ENCODE assay signal across 8 mouse cellular contexts in the genomic region with DNA sequence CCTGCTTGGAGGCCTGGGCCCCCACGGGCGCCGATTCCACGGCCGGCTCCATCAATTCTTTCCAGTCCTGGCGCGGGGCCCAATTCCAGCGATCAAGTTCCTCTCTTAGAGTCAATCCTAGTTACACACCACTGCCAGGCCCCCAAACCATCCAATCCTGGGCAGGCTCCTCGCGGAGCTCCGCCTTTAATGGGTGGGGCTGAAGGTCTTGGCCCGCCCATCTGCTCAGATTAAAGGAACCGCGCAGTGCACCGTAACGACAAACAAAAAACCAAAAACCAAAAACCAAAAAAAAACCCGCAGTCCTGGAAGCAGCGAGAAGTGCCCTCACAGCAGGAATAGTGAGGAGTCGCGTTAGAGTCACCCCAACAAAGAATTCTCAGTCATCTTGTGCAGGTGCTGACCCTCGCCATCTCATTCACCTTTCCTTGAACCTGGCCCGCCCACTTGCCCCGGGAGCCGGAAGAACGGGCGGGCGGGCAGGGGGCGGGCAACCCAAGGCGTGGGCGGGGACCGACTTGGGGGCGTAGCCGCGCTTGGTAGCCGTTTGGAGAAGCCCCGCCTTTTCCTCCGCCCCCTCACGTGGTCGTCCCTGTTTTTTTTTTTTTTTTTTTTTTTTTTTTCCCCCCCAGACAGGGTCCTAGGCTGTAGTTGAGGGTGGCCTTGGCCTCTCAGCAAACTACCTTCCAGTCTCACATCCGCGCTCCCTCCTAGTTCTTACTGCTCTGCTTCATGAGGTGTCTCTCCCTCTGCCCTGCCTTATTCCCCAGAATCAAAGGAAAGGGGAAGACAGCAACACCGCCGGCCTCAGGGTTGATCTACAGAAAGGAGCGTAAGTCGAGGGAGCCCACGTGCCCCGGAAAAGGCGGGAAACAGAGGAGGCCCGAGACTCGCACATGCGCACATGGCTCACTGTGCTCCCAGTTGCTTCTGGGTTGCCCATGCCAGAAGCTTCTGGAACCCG. TPM values are rescaled to one million over a fixed set of nuclear protein-coding genes. Genes with fewer than 3 reads are reported as not detected.
DNase-seq lines count a peak whose midpoint lies in the region; ATAC-seq lines count a peak whose summit lies in the region.

No protein-coding gene starts in this region.

- H3K9me3 ChIP-seq in heart, embryonic 14.5 days (ENCODE audit: control insufficient read depth, low read length): no peaks in the 10 kb centered on the region
- no peaks in the 10 kb centered on the region for H3K9me3 ChIP-seq in liver, embryonic 13.5 days (replicated peaks)
- no peaks in the 10 kb centered on the region for H3K9me3 ChIP-seq in stomach, embryonic 16.5 days (replicated peaks; ENCODE audit: control insufficient read depth, low read length)

- no peaks in the 10 kb centered on the region for H3K36me3 ChIP-seq in heart, embryonic 14.5 days (ENCODE audit: control insufficient read depth, insufficient read depth, low read length)
- no peaks in the 10 kb centered on the region for H3K36me3 ChIP-seq in liver, embryonic 13.5 days
- no peaks in the 10 kb centered on the region for H3K36me3 ChIP-seq in stomach, embryonic 16.5 days (ENCODE audit: control insufficient read depth, insufficient read depth, low read length)

- peak overlapping the region; percentile 92 for H3K4me2 ChIP-seq in heart, embryonic 14.5 days (ENCODE audit: low read length)
- peak overlapping the region; percentile 97 for H3K4me2 ChIP-seq in liver, embryonic 13.5 days
- H3K4me2 ChIP-seq in stomach, embryonic 16.5 days (ENCODE audit: low read depth, low read length): peak overlapping the region; percentile 64

- H3K9ac ChIP-seq in heart, embryonic 14.5 days (ENCODE audit: low read length): peak overlapping the region; percentile 82
- peak overlapping the region; percentile 77 for H3K9ac ChIP-seq in liver, embryonic 13.5 days
- H3K9ac ChIP-seq in stomach, embryonic 16.5 days (ENCODE audit: low read length): peak overlapping the region; percentile 69

- H3K4me1 ChIP-seq in brown adipose tissue, adult 24 weeks (ENCODE audit: control insufficient read depth, insufficient read depth, insufficient read length, low read length): peaks cover 10% of the 10 kb centered on the region; the same call in 1 of the 2 replicates
- peaks cover 13 to 14% of the 10 kb centered on the region in 2 experiments for H3K4me1 ChIP-seq in heart, embryonic 14.5 days (ENCODE audit: control insufficient read depth in 2 of 2, insufficient read depth in 2 of 2, low read length in 2 of 2)
- peaks cover 46% of the 10 kb centered on the region for H3K4me1 ChIP-seq in liver, embryonic 13.5 days (replicated peaks)
- H3K4me1 ChIP-seq in stomach, embryonic 16.5 days (ENCODE audit: control insufficient read depth, insufficient read depth, low read length): peaks cover 25% of the 10 kb centered on the region

- whole genome bisulfite sequencing in heart, embryonic 14.5 days: 7% methylated on average over 49 of the region's 52 CpGs
- 6% methylated on average over 52 of the region's 52 CpGs for WGBS in liver, embryonic 13.5 days (ENCODE audit: insufficient replicate concordance)
- WGBS in stomach, embryonic 16.5 days: 4% methylated on average over 51 of the region's 52 CpGs

- ATAC-seq in heart, embryonic 14.5 days (ENCODE audit: insufficient number of reproducible peaks, insufficient read depth, low FRiP score, low read depth): peak; percentile 97
- ATAC-seq in liver, embryonic 13.5 days (ENCODE audit: low read depth): peak; percentile 95
- peak; percentile 98 for ATAC-seq in stomach, embryonic 16.5 days (ENCODE audit: insufficient read depth, low FRiP score)

- DNase-seq in CD4-positive, CD25-positive, alpha-beta regulatory T cell, adult 2 months (ENCODE audit: low read depth, low spot score): peak; percentile 95
- peak; percentile 58 for DNase-seq in fat pad, adult 2 months (ENCODE audit: extremely low read depth, low read depth, low spot score)
- DNase-seq in kidney, postnatal 14 days: peak; percentile 97
- DNase-seq in liver, embryonic 13.5 days: peak; percentile 91
- peak; percentile 91 for DNase-seq in neural tube, embryonic 10.5 days (ENCODE audit: extremely low spot score, low spot score)

- H3K27ac ChIP-seq in brown adipose tissue, adult 24 weeks (replicated peaks; ENCODE audit: low read depth, low read length): peak overlapping the region; percentile 94
- peak overlapping the region; percentile 26 to 33; a peak in 2 of 4 replicates for H3K27ac ChIP-seq in heart, embryonic 14.5 days (replicated peaks in 1 of 2; ENCODE audit: control insufficient read depth in 1 of 2, insufficient read depth in 1 of 2, low read depth in 2 of 2, low read length in 2 of 2)
- peak overlapping the region; percentile 26 for H3K27ac ChIP-seq in liver, embryonic 13.5 days
- H3K27ac ChIP-seq in stomach, embryonic 16.5 days (ENCODE audit: low read length): peak overlapping the region; percentile 71

- no peaks in the 10 kb centered on the region for H3K27me3 ChIP-seq in heart, embryonic 14.5 days (ENCODE audit: control insufficient read depth, insufficient read depth, low read length)
- H3K27me3 ChIP-seq in liver, embryonic 13.5 days: peaks cover 9% of the 10 kb centered on the region; the same call in 1 of the 2 replicates
- no peaks in the 10 kb centered on the region for H3K27me3 ChIP-seq in stomach, embryonic 16.5 days (ENCODE audit: control insufficient read depth, insufficient read depth, low read length)

- H3K4me3 ChIP-seq in brown adipose tissue, adult 24 weeks (ENCODE audit: insufficient read depth, low read depth, low read length): peak overlapping the region; percentile 95
- peak overlapping the region; percentile 76 to 95 for H3K4me3 ChIP-seq in heart, embryonic 14.5 days (ENCODE audit: control insufficient read depth in 1 of 2, insufficient read depth in 1 of 2, low read depth in 1 of 2, low read length in 2 of 2)
- peak overlapping the region; percentile 67 for H3K4me3 ChIP-seq in liver, embryonic 13.5 days (replicated peaks)
- peak overlapping the region; percentile 59 for H3K4me3 ChIP-seq in stomach, embryonic 16.5 days (replicated peaks; ENCODE audit: low read length)

RNA-seq across cellular contexts. Expression of a gene that starts 2.7 kb away (rescaled TPM):
- polyA plus RNA-seq in brown adipose tissue, adult 24 weeks (2012; ENCODE audit: insufficient read depth, insufficient read length, missing spikeins): 1,111 and 1,189 TPM in 2 replicates
- polyA plus RNA-seq in heart, embryonic 14.5 days (2014; fragmentation: Nextera tagmentation; extraction: Ambion mirVana): 2.8 and 3.6 TPM in 2 replicates
- 2.4 and 2.7 TPM in 2 replicates for polyA plus RNA-seq in liver, embryonic 13.5 days (2015; fragmentation: Nextera tagmentation; extraction: Ambion mirVana)
- polyA plus RNA-seq in stomach, embryonic 16.5 days (2015; fragmentation: Nextera tagmentation; extraction: Ambion mirVana): 10.6 and 10.9 TPM in 2 replicates

RNA-seq across cellular contexts. Expression of a gene that starts 16.8 kb away (rescaled TPM):
- not detected in 2 replicates for polyA plus RNA-seq in brown adipose tissue, adult 24 weeks (2012; ENCODE audit: insufficient read depth, insufficient read length, missing spikeins)
- 0.28 and 0.36 TPM in 2 replicates for polyA plus RNA-seq in heart, embryonic 14.5 days (2014; fragmentation: Nextera tagmentation; extraction: Ambion mirVana)
- not detected in 2 replicates for polyA plus RNA-seq in liver, embryonic 13.5 days (2015; fragmentation: Nextera tagmentation; extraction: Ambion mirVana)
- 0.61 and 0.64 TPM in 2 replicates for polyA plus RNA-seq in stomach, embryonic 16.5 days (2015; fragmentation: Nextera tagmentation; extraction: Ambion mirVana)

RNA-seq across cellular contexts. Expression of a gene that starts 26.3 kb away (rescaled TPM):
- not detected in 2 replicates for polyA plus RNA-seq in brown adipose tissue, adult 24 weeks (2012; ENCODE audit: insufficient read depth, insufficient read length, missing spikeins)
- polyA plus RNA-seq in heart, embryonic 14.5 days (2014; fragmentation: Nextera tagmentation; extraction: Ambion mirVana): 0.31 TPM in 1 of 2 replicates, not detected in the other
- polyA plus RNA-seq in liver, embryonic 13.5 days (2015; fragmentation: Nextera tagmentation; extraction: Ambion mirVana): 0.15 TPM in 1 of 2 replicates, not detected in the other
- polyA plus RNA-seq in stomach, embryonic 16.5 days (2015; fragmentation: Nextera tagmentation; extraction: Ambion mirVana): 1,223 and 2,187 TPM in 2 replicates

Comparison
In these comparisons a context has a peak if more than half of its experiments do, and no peak if none do; other contexts are left out.
1. Peak in every context shown above with its lines: DNase-seq, ATAC-seq, H3K4me3 ChIP-seq and H3K27ac ChIP-seq.
2. H3K27ac ChIP-seq: peak in every context shown above with its lines; median percentile 94 in brown adipose tissue, adult 24 weeks; 71 in stomach, embryonic 16.5 days; 30 in heart, embryonic 14.5 days; 26 in liver, embryonic 13.5 days.
3. RNA of a gene that starts 2.7 kb away (polyA plus RNA-seq): 1,111 to 1,189 TPM in brown adipose tissue, adult 24 weeks; 10.6 to 10.9 TPM in stomach, embryonic 16.5 days, 2.8 to 3.6 TPM in heart, embryonic 14.5 days and 2.4 to 2.7 TPM in liver, embryonic 13.5 days; every median in the first group is over 10 times any median in the second.
4. RNA of a gene that starts 26.3 kb away (polyA plus RNA-seq): 1,223 to 2,187 TPM in stomach, embryonic 16.5 days; 0.15 TPM in liver, embryonic 13.5 days, not detected in brown adipose tissue, adult 24 weeks and 0.31 TPM in heart, embryonic 14.5 days; every median in the first group is over 100 times any median in the second.